Mouse (Mus musculus): ENCODE results near the gene Aox4.

DNA sequence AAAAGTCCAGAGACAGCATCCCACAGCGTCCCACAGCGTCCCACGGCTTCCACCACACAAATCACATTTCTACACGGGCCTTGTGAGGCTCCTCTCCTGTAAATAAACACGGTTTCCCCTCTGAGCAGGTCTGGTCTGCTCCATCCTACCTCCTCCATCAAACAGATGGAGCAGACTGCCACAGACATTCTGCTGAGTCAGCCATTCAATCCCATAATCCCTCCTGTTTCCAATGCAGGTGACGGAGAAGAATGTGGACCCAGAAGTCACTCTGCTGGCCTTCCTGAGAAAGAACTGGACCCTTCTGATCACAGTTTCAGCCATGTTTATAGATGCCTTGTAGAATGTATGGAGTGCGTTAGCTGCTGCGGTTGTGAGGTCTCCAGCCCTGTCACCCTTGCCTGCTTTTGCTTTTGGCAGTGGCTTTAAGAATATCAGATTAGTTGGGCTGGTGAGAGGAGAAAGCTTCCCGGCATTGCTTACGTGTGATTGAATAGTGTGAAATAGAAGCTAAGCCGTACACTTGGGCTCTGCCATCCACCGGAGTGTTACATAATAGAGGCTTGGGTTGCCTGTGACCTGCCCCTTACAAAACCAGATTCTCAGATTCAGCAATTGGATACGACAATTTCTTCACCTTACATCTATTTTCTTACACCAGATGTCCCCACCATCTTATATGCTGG lies 70.9 kb downstream of the Aox4 start:
- TF ChIP-seq CTCF (IDR thresholded peaks at IDR 0.05; ENCODE audit: extremely low read depth, insufficient read depth, insufficient read length, insufficient replicate concordance), result no peak
- TF ChIP-seq POLR2A (IDR thresholded peaks at IDR 0.05; ENCODE audit: low read depth, low read length), result no peak

All from spleen, adult 2 months (tissue).